Mouse (Mus musculus) embryonic facial prominence, embryonic 14.5 days (tissue): ENCODE results near the gene Lbp. TPM values are rescaled to one million over a fixed set of nuclear protein-coding genes. Genes with fewer than 3 reads are reported as not detected.

Experiments
- ATAC-seq: fragments of 200-750 bp; cut with Nextera tagmentation; 2 replicates; pipeline ENCODE4 v1.8.0; 2017; ENCODE audit warnings: low read depth, moderate number of reproducible peaks, moderate TSS enrichment
- DNase-seq: peaks from one replicate; pipeline ENCODE4 v3.0.0-alpha.2; 2015; ENCODE audit warnings: low spot score
- H3K27ac ChIP-seq: fragments of 300-500 bp; sonication (generic); replicated peaks from 2 replicates; pipeline ENCODE4 v1.5.1; 2014; ENCODE audit warnings: low read depth, mild to moderate bottlenecking, low read length, moderate library complexity
- H3K27me3 ChIP-seq: fragments of 300-500 bp; sonication (generic); replicated peaks from 2 replicates; pipeline ENCODE4 v1.6.1; 2014; ENCODE audit warnings: low read length; ENCODE audit not compliant: control insufficient read depth, insufficient read depth
- H3K36me3 ChIP-seq: fragments of 300-500 bp; sonication (generic); 2 replicates; pipeline ENCODE4 v1.6.1; 2014; ENCODE audit warnings: low read length, mixed read lengths; ENCODE audit not compliant: control insufficient read depth, insufficient read depth
- H3K4me1 ChIP-seq: fragments of 300-500 bp; sonication (generic); 2 replicates; pipeline ENCODE4 v1.6.1; 2014; ENCODE audit warnings: antibody characterized with exemption, low read length; ENCODE audit not compliant: control insufficient read depth, insufficient read depth
- H3K4me2 ChIP-seq: fragments of 300-500 bp; sonication (generic); 2 replicates; pipeline ENCODE4 v1.6.1; 2014; ENCODE audit warnings: low read depth, mild to moderate bottlenecking, low read length, moderate library complexity, mixed read lengths
- H3K4me3 ChIP-seq: fragments of 300-500 bp; sonication (generic); 2 replicates; pipeline ENCODE4 v1.5.1; 2014; ENCODE audit warnings: low read depth, mild to moderate bottlenecking, low read length
- H3K9ac ChIP-seq: fragments of 300-500 bp; sonication (generic); 2 replicates; pipeline ENCODE4 v1.6.1; 2014; ENCODE audit warnings: low read depth, mild to moderate bottlenecking, low read length, moderate library complexity, mixed read lengths
- H3K9me3 ChIP-seq: fragments of 300-500 bp; sonication (generic); 2 replicates; pipeline ENCODE4 v1.6.1; 2016; ENCODE audit warnings: low read length; ENCODE audit not compliant: control insufficient read depth
- WGBS: fragments of 180-500 bp; shearing (Covaris S2); extraction: QIAGEN DNeasy Blood & Tissue Kit; methylation state at CpG from one replicate; pipeline ENCODE4 v1.1.7; 2014; 5-methylcytosine and 5-hydroxymethylcytosine counted together
- polyA plus RNA-seq: library from polyadenylated mRNA; unstranded; fragments of >200 nt; fragmentation: Nextera tagmentation; extraction: Ambion mirVana; gene quantifications from 2 replicates; pipeline ENCODE4 v1.2.1, GENCODE M21; 2014

Lbp gene
- polyA plus RNA-seq, 1 experiment from 2014 or later: 11.9 TPM

DNA sequence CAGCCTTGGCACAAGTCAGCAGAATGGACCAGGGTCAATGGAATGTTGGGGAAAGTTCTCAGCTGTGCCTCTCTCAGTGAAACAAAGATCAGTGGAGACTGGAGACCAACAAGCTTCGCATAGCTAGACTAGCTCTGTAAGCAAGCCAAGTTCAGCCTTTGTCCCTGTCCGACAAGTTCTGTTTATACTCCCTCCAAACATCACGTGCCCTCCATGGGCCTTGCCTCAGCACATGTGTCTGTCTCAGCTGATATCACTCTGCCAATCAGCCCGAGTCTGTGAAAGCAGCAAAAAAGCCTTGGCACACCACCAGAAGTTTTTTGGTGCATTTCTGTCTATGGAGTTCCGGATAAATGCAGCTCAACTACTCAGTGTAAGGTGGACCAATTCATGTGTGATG, 66.8 kb downstream of the Lbp start:
- Histone ChIP-seq H3K4me1 (peaks cover 10% of the 10 kb centered on the region), H3K27me3 (peaks cover 20% of the 10 kb centered on the region; the same call in 1 of the 2 replicates), H3K27ac (no peak overlapping the region), H3K9ac (no peak overlapping the region), H3K36me3 (no peaks in the 10 kb centered on the region), H3K4me2 (no peak overlapping the region), H3K4me3 (no peak overlapping the region), H3K9me3 (no peaks in the 10 kb centered on the region)
- 68% methylated on average over 5 of the region's 5 CpGs for WGBS
- ATAC-seq (no peak), DNase-seq (no peak)

- Histone ChIP-seq H3K4me3 (no peak overlapping the region), H3K4me2 (no peak overlapping the region), H3K27me3 (peaks cover 20% of the 10 kb centered on the region; the same call in 1 of the 2 replicates), H3K36me3 (no peaks in the 10 kb centered on the region), H3K9me3 (no peaks in the 10 kb centered on the region), H3K27ac (no peak overlapping the region), H3K4me1 (peaks cover 10% of the 10 kb centered on the region), H3K9ac (no peak overlapping the region)
- no peak for DNase-seq
- no peak for ATAC-seq
- WGBS: 61% methylated on average over 7 of the region's 7 CpGs
These were observed 67.2 kb downstream of the Lbp start for GRCm38 (mm10) chr2:158373516-158373915.

GRCm38 (mm10) chr2:158375443-158376122, 69.3 kb downstream of the Lbp start, which contains the start of gene Snhg11:
Gene Snhg11 (plus strand): TSS chr2:158375638.
- H3K9me3 ChIP-seq: no peaks in the 10 kb centered on the region
- peak; percentile 79 for ATAC-seq
- no peaks in the 10 kb centered on the region for H3K36me3 ChIP-seq
- WGBS: 2% methylated on average over 33 of the region's 36 CpGs
- peak within 1 kb of the TSS; percentile 40 for H3K4me3 ChIP-seq
- peak within 1 kb of the TSS; percentile 69 for H3K4me2 ChIP-seq
- H3K9ac ChIP-seq: peak within 1 kb of the TSS; percentile 48
- peaks cover 20% of the 10 kb centered on the region; the same call in 1 of the 2 replicates for H3K27me3 ChIP-seq
- peaks cover 10% of the 10 kb centered on the region for H3K4me1 ChIP-seq
- no peak within 1 kb of the TSS for H3K27ac ChIP-seq
- DNase-seq: peak; percentile 56

- Histone ChIP-seq H3K27me3 (peaks cover 20% of the 10 kb centered on the region; the same call in 1 of the 2 replicates), H3K4me1 (peaks cover 10% of the 10 kb centered on the region), H3K27ac (no peak overlapping the region), H3K9me3 (no peaks in the 10 kb centered on the region), H3K4me3 (peak overlapping the region; percentile 40), H3K9ac (no peak overlapping the region), H3K36me3 (no peaks in the 10 kb centered on the region), H3K4me2 (peak overlapping the region; percentile 69)
- no peak for DNase-seq
- no peak for ATAC-seq
- WGBS: 27% methylated on average over 10 of the region's 12 CpGs
These were observed 69.9 kb downstream of the Lbp start for GRCm38 (mm10) chr2:158376123-158376687.

- no peak overlapping the region for H3K4me2 ChIP-seq
- H3K4me3 ChIP-seq: no peak overlapping the region
- H3K9me3 ChIP-seq: no peaks in the 10 kb centered on the region
- DNase-seq: no peak
- no peak overlapping the region for H3K27ac ChIP-seq
- WGBS: 67% methylated on average over 7 of the region's 7 CpGs
- no peak overlapping the region for H3K9ac ChIP-seq
- H3K36me3 ChIP-seq: no peaks in the 10 kb centered on the region
- peaks cover 20% of the 10 kb centered on the region; the same call in 1 of the 2 replicates for H3K27me3 ChIP-seq
- ATAC-seq: no peak
- peaks cover 10% of the 10 kb centered on the region for H3K4me1 ChIP-seq
These were observed 70.5 kb downstream of the Lbp start for GRCm38 (mm10) chr2:158376798-158377197.

- H3K4me2 ChIP-seq: no peak overlapping the region
- peaks cover 20% of the 10 kb centered on the region; the same call in 1 of the 2 replicates for H3K27me3 ChIP-seq
- H3K9me3 ChIP-seq: no peaks in the 10 kb centered on the region
- H3K4me3 ChIP-seq: no peak overlapping the region
- no peaks in the 10 kb centered on the region for H3K36me3 ChIP-seq
- no peak overlapping the region for H3K9ac ChIP-seq
- no peak overlapping the region for H3K27ac ChIP-seq
- 75% methylated on average over 1 of the region's 1 CpGs for WGBS
- H3K4me1 ChIP-seq: peaks cover 10% of the 10 kb centered on the region
- DNase-seq (no peak), ATAC-seq (no peak)
These were observed 71.5 kb downstream of the Lbp start for GRCm38 (mm10) chr2:158377811-158378210.

DNA sequence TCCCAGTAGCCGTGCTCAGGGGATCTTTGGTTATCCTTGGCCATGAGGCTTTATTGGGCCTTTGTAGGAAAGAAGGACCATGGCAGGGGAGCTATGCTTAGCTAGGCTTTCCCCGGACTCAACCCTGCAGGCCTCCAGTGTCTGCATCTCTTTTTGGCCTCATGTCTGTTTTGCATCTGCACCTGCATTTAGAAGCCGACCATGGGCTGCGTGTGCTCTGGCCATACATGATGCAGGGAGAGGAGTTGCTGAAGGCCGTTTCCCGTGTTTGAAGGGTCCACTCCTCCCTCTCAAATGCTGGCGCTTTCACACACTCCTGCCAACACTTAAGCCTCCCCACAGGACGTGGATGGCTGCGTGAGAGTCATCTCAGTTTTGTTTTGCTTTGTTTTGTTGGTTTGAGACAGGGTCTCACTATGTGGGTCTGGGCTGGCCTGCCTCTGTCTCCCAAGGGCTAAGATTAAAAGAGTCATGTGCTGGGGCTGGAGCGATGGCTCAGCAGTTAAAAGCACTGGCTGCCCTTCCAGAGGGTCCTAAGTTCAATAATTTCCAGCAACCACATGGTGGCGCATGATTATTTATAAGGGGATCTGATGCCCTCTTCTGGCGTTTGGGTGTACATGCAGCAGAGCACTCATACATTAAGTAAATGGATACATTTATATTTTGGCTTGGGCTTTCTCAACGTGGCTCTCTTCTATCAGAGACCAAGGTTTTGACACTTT, 73.2 kb downstream of the Lbp start:
- ATAC-seq (peak; percentile 19; the same call in 1 of the 2 replicates), DNase-seq (peak; percentile 95)
- no peak overlapping the region for H3K4me3 ChIP-seq
- no peaks in the 10 kb centered on the region for H3K36me3 ChIP-seq
- 42% methylated on average over 13 of the region's 13 CpGs for WGBS
- no peaks in the 10 kb centered on the region for H3K9me3 ChIP-seq
- peaks cover 17% of the 10 kb centered on the region; the same call in 1 of the 2 replicates for H3K27me3 ChIP-seq
- peaks cover 10% of the 10 kb centered on the region for H3K4me1 ChIP-seq
- H3K9ac ChIP-seq: no peak overlapping the region
- H3K27ac ChIP-seq: no peak overlapping the region
- no peak overlapping the region for H3K4me2 ChIP-seq
